Mouse (Mus musculus) hindbrain, embryonic 14.5 days (tissue): ENCODE data around the gene Calcrl. TPM values are rescaled to one million over a fixed set of nuclear protein-coding genes. Genes with fewer than 3 reads are reported as not detected.

ENCODE experiments used
- ATAC-seq: fragments of 200-750 bp; cut with Nextera tagmentation; 2 replicates; pipeline ENCODE4 v1.8.0; 2017; ENCODE audit warnings: moderate number of reproducible peaks, mild to moderate bottlenecking, moderate TSS enrichment, moderate library complexity; ENCODE audit not compliant: low FRiP score
- DNase-seq: peaks from one replicate; pipeline ENCODE4 v3.0.0-alpha.2; 2015; ENCODE audit warnings: low spot score
- H3K27ac ChIP-seq: fragments of 300-500 bp; sonication (generic); 2 replicates; pipeline ENCODE4 v1.5.1; 2014; ENCODE audit warnings: mild to moderate bottlenecking, moderate library complexity
- H3K27me3 ChIP-seq: fragments of 300-500 bp; sonication (generic); 2 replicates; pipeline ENCODE4 v1.6.1; 2014; ENCODE audit warnings: mild to moderate bottlenecking, low read length, mixed read lengths; ENCODE audit not compliant: control insufficient read depth, insufficient read depth
- H3K36me3 ChIP-seq: fragments of 300-500 bp; sonication (generic); replicated peaks from 2 replicates; pipeline ENCODE4 v1.6.1; 2014; ENCODE audit not compliant: control insufficient read depth, insufficient read depth
- H3K4me1 ChIP-seq: fragments of 300-500 bp; sonication (generic); replicated peaks from 2 replicates; pipeline ENCODE4 v1.6.1; 2014; ENCODE audit warnings: antibody characterized with exemption, low read length, mixed read lengths; ENCODE audit not compliant: control insufficient read depth, insufficient read depth
- H3K4me2 ChIP-seq: fragments of 300-500 bp; sonication (generic); replicated peaks from 2 replicates; pipeline ENCODE4 v1.6.1; 2014; ENCODE audit warnings: mild to moderate bottlenecking, moderate library complexity
- H3K4me3 ChIP-seq: fragments of 300-500 bp; sonication (generic); replicated peaks from 2 replicates; pipeline ENCODE4 v1.5.1; 2014; ENCODE audit warnings: mild to moderate bottlenecking, low read length
- H3K9ac ChIP-seq: fragments of 300-500 bp; sonication (generic); 2 replicates; pipeline ENCODE4 v1.6.1; 2014
- H3K9me3 ChIP-seq: fragments of 300-500 bp; sonication (generic); 2 replicates; pipeline ENCODE4 v1.6.1; 2016; ENCODE audit warnings: low read length; ENCODE audit not compliant: control insufficient read depth
- WGBS: fragments of 180-500 bp; shearing (Covaris S2); extraction: QIAGEN DNeasy Blood & Tissue Kit; methylation state at CpG from one replicate; pipeline ENCODE4 v1.1.7; 2014; 5-methylcytosine and 5-hydroxymethylcytosine counted together
- polyA plus RNA-seq: library from polyadenylated mRNA; unstranded; fragments of >200 nt; fragmentation: Nextera tagmentation; extraction: Ambion mirVana; gene quantifications from 2 replicates; pipeline ENCODE4 v1.2.1, GENCODE M21; 2014

The Calcrl gene
- polyA plus RNA-seq, 1 experiment from 2014 or later = 23.1 TPM

- WGBS = 90% methylated on average over 6 of the region's 6 CpGs
- no peak overlapping the region for H3K9ac ChIP-seq
- H3K9me3 ChIP-seq = no peaks in the 10 kb centered on the region
- H3K4me2 ChIP-seq = no peak overlapping the region
- H3K4me3 ChIP-seq = no peak overlapping the region
- H3K27me3 ChIP-seq = no peaks in the 10 kb centered on the region
- H3K27ac ChIP-seq = no peak overlapping the region
- no peaks in the 10 kb centered on the region for H3K4me1 ChIP-seq
- H3K36me3 ChIP-seq = no peaks in the 10 kb centered on the region
- DNase-seq (no peak), ATAC-seq (no peak)
Observed at GRCm38 (mm10) chr2:84362779-84363719, 62.2 kb downstream of the Calcrl start.

GRCm38 (mm10) chr2:84358690-84359343 lies 66.4 kb downstream of the Calcrl start:
- no peaks in the 10 kb centered on the region for H3K9me3 ChIP-seq
- H3K36me3 ChIP-seq = no peaks in the 10 kb centered on the region
- 75% methylated on average over 3 of the region's 3 CpGs for WGBS
- no peak for ATAC-seq
- H3K27me3 ChIP-seq = no peaks in the 10 kb centered on the region
- H3K4me1 ChIP-seq = no peaks in the 10 kb centered on the region
- H3K4me3 ChIP-seq = no peak overlapping the region
- DNase-seq = no peak
- H3K27ac ChIP-seq = no peak overlapping the region
- no peak overlapping the region for H3K4me2 ChIP-seq
- no peak overlapping the region for H3K9ac ChIP-seq

GRCm38 (mm10) chr2:84355281-84355680 lies 69.9 kb downstream of the Calcrl start:
- no peak overlapping the region for H3K9ac ChIP-seq
- ATAC-seq (no peak), DNase-seq (no peak)
- H3K27me3 ChIP-seq = no peaks in the 10 kb centered on the region
- H3K36me3 ChIP-seq = no peaks in the 10 kb centered on the region
- H3K4me1 ChIP-seq = no peaks in the 10 kb centered on the region
- H3K4me2 ChIP-seq = no peak overlapping the region
- no peak overlapping the region for H3K27ac ChIP-seq
- no peak overlapping the region for H3K4me3 ChIP-seq
- H3K9me3 ChIP-seq = no peaks in the 10 kb centered on the region
- 89% methylated on average over 4 of the region's 4 CpGs for WGBS

DNA sequence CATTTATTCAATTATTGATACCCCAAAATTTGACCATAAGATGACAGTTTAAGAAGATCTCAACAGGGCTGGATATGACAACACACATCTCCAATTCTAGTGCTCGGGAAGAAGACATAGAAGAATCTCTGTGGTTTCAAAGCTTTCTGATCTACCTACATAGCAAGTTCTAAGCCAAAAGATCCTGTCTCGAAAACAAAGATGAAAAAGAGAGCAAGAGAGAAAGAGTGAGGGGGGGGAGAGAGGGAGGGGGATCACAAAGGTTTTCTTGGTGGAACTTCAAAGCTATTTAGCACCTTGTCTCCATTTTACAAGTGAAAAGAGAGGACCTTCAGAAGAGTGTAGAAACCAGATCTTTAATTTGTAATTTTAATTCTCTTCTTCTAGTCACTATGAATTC lies 77.8 kb downstream of the Calcrl start:
- H3K27ac ChIP-seq = no peak overlapping the region
- DNase-seq = no peak
- WGBS = 80% methylated on average over 2 of the region's 2 CpGs
- H3K9ac ChIP-seq = no peak overlapping the region
- H3K4me3 ChIP-seq = no peak overlapping the region
- H3K4me1 ChIP-seq = no peaks in the 10 kb centered on the region
- H3K27me3 ChIP-seq = no peaks in the 10 kb centered on the region
- no peaks in the 10 kb centered on the region for H3K36me3 ChIP-seq
- H3K9me3 ChIP-seq = no peaks in the 10 kb centered on the region
- no peak for ATAC-seq
- no peak overlapping the region for H3K4me2 ChIP-seq

DNA sequence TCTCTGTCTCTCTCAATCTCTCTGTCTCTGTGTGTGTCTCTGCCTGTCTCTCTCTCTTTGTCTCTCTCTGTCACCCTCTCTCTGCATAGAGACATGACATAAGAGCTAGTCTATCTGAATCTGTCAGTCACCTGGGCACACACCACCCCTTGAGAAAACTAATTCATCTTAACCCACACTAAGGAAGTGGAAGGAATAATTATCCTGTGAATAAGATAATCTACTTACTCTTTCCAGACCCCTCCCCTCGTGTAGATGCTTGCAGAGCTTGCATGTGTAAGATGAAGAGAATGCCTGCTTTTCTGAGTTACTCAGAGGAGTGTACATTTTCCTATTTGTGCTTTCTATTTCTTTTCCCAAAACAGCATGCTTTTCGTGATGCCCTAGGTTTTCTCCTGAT lies 81.5 kb downstream of the Calcrl start:
- ATAC-seq = no peak
- Histone ChIP-seq H3K9ac (no peak overlapping the region), H3K9me3 (no peaks in the 10 kb centered on the region), H3K4me2 (no peak overlapping the region), H3K27me3 (no peaks in the 10 kb centered on the region), H3K36me3 (no peaks in the 10 kb centered on the region), H3K27ac (no peak overlapping the region), H3K4me3 (no peak overlapping the region), H3K4me1 (no peaks in the 10 kb centered on the region)
- WGBS = 67% methylated on average over 2 of the region's 2 CpGs
- DNase-seq = no peak

- ATAC-seq (no peak), DNase-seq (no peak)
- Histone ChIP-seq H3K27ac (no peak overlapping the region), H3K36me3 (no peaks in the 10 kb centered on the region), H3K4me2 (no peak overlapping the region), H3K27me3 (no peaks in the 10 kb centered on the region), H3K9me3 (no peaks in the 10 kb centered on the region), H3K4me1 (no peaks in the 10 kb centered on the region), H3K9ac (no peak overlapping the region), H3K4me3 (no peak overlapping the region)
- 85% methylated on average over 1 of the region's 1 CpGs for WGBS
Observed at GRCm38 (mm10) chr2:84337774-84338450, 87.3 kb downstream of the Calcrl start.

- Histone ChIP-seq H3K4me2 (no peak overlapping the region), H3K36me3 (no peaks in the 10 kb centered on the region), H3K27me3 (no peaks in the 10 kb centered on the region), H3K27ac (no peak overlapping the region), H3K9ac (no peak overlapping the region), H3K4me1 (no peaks in the 10 kb centered on the region), H3K9me3 (no peaks in the 10 kb centered on the region), H3K4me3 (no peak overlapping the region)
- DNase-seq (no peak), ATAC-seq (no peak)
- WGBS = 83% methylated on average over 4 of the region's 4 CpGs
Observed at GRCm38 (mm10) chr2:84336331-84336730, 88.9 kb downstream of the Calcrl start.

GRCm38 (mm10) chr2:84316185-84316805 lies 108.9 kb downstream of the Calcrl start:
- DNase-seq = no peak
- Histone ChIP-seq H3K4me1 (no peaks in the 10 kb centered on the region), H3K36me3 (no peaks in the 10 kb centered on the region), H3K27ac (no peak overlapping the region), H3K4me2 (no peak overlapping the region), H3K27me3 (no peaks in the 10 kb centered on the region), H3K9ac (no peak overlapping the region), H3K4me3 (no peak overlapping the region), H3K9me3 (no peaks in the 10 kb centered on the region)
- ATAC-seq = no peak
- WGBS = 81% methylated on average over 4 of the region's 4 CpGs

- DNase-seq (no peak), ATAC-seq (no peak)
- Histone ChIP-seq H3K9me3 (no peaks in the 10 kb centered on the region), H3K27ac (no peak overlapping the region), H3K4me3 (no peak overlapping the region), H3K4me1 (no peaks in the 10 kb centered on the region), H3K4me2 (no peak overlapping the region), H3K9ac (no peak overlapping the region), H3K27me3 (no peaks in the 10 kb centered on the region), H3K36me3 (no peaks in the 10 kb centered on the region)
- 32% methylated on average over 5 of the region's 5 CpGs for WGBS
Observed at GRCm38 (mm10) chr2:84296517-84296916, 128.7 kb downstream of the Calcrl start.
